Mouse (Mus musculus) heart, embryonic 16.5 days (tissue): ENCODE measurements at regions not wholly inside any gene's neighbourhood (a gene's known extent, or its start where the extent isn't known, plus 50 kb on each side); places are given as distances from the start of the nearest gene placed in this dataset.

ENCODE experiments used
- ATAC-seq: fragments of 200-750 bp; cut with Nextera tagmentation; replicated peaks from 2 replicates; pipeline ENCODE4 v1.8.0; 2017; ENCODE audit warnings: moderate number of reproducible peaks; ENCODE audit not compliant: insufficient read depth, low FRiP score; ENCODE audit errors: extremely low read depth
- H3K27ac ChIP-seq: fragments of 300-500 bp; sonication (generic); 2 replicates; pipeline ENCODE4 v1.5.1; 2014; ENCODE audit warnings: mild to moderate bottlenecking, low read length, control low read depth, moderate library complexity
- H3K27me3 ChIP-seq: fragments of 300-500 bp; sonication (generic); 2 replicates; pipeline ENCODE4 v1.6.1; 2014; ENCODE audit warnings: low read length, mixed read lengths; ENCODE audit not compliant: control insufficient read depth, insufficient read depth
- H3K36me3 ChIP-seq: fragments of 300-500 bp; sonication (generic); 2 replicates; pipeline ENCODE4 v1.6.1; 2014; ENCODE audit not compliant: control insufficient read depth, insufficient read depth
- H3K4me1 ChIP-seq: fragments of 300-500 bp; sonication (generic); 2 replicates; pipeline ENCODE4 v1.6.1; 2014; ENCODE audit warnings: low read length, mixed read lengths; ENCODE audit not compliant: control insufficient read depth, insufficient read depth
- H3K4me2 ChIP-seq: fragments of 300-500 bp; sonication (generic); 2 replicates; pipeline ENCODE4 v1.6.1; 2014; ENCODE audit warnings: low read depth, mild to moderate bottlenecking, control low read depth, low read length
- H3K4me3 ChIP-seq: fragments of 300-500 bp; sonication (generic); 2 replicates; pipeline ENCODE4 v1.5.1; 2014; ENCODE audit warnings: mild to moderate bottlenecking, control low read depth, low read length
- H3K9ac ChIP-seq: fragments of 300-500 bp; sonication (generic); 2 replicates; pipeline ENCODE4 v1.6.1; 2014; ENCODE audit warnings: low read length, control low read depth
- H3K9me3 ChIP-seq: fragments of 300-500 bp; sonication (generic); replicated peaks from 2 replicates; pipeline ENCODE4 v1.6.1; 2016; ENCODE audit warnings: low read length; ENCODE audit not compliant: control insufficient read depth
- WGBS: fragments of 180-500 bp; shearing (Covaris S2); extraction: QIAGEN DNeasy Blood & Tissue Kit; methylation state at CpG from one replicate; pipeline ENCODE4 v1.1.7; 2014; 5-methylcytosine and 5-hydroxymethylcytosine counted together

- H3K4me3 ChIP-seq, result no peak overlapping the region
- no peak overlapping the region for H3K9ac ChIP-seq
- no peaks in the 10 kb centered on the region for H3K27me3 ChIP-seq
- no peaks in the 10 kb centered on the region for H3K9me3 ChIP-seq
- WGBS, result 80% methylated on average over 3 of the region's 3 CpGs
- no peaks in the 10 kb centered on the region for H3K36me3 ChIP-seq
- H3K4me2 ChIP-seq, result no peak overlapping the region
- H3K27ac ChIP-seq, result no peak overlapping the region
- H3K4me1 ChIP-seq, result peaks cover 6% of the 10 kb centered on the region
- no peak for ATAC-seq
Observed at GRCm38 (mm10) chr9:41402942-41403341, 241.4 kb upstream of the Ubash3b start.

- Histone ChIP-seq H3K4me3 (no peak overlapping the region), H3K9me3 (no peaks in the 10 kb centered on the region), H3K4me2 (no peak overlapping the region), H3K9ac (no peak overlapping the region), H3K27me3 (no peaks in the 10 kb centered on the region), H3K36me3 (no peaks in the 10 kb centered on the region), H3K27ac (no peak overlapping the region), H3K4me1 (no peaks in the 10 kb centered on the region)
- WGBS, result 82% methylated on average over 6 of the region's 6 CpGs
- ATAC-seq, result no peak
Observed at GRCm38 (mm10) chr9:41400950-41401349, 239.5 kb upstream of the Ubash3b start.

DNA sequence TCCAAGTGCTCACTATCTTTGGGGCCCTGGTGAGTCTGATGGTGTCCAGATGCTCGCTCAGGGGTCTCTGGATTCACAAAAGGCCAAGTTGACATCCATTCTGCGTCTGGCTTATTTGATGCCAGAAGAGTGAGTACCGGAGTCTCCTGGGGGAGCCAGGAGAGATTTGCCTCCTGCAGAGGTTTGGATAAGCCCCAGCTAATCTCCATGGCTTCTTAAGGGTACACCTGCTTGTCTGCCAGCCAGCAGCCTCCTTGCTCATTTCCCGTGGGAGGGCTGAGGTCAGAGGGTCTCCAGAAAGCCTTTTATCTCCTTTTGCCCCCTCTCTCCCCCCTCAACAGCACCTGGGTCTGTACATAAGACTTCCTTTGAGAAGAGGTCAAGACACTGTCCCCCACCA lies 234.0 kb upstream of the Ubash3b start:
- Histone ChIP-seq H3K9me3 (no peaks in the 10 kb centered on the region), H3K4me3 (no peak overlapping the region), H3K4me1 (no peaks in the 10 kb centered on the region), H3K4me2 (no peak overlapping the region), H3K27ac (no peak overlapping the region), H3K27me3 (no peaks in the 10 kb centered on the region), H3K36me3 (no peaks in the 10 kb centered on the region), H3K9ac (no peak overlapping the region)
- no peak for ATAC-seq
- WGBS, result 35% methylated on average over 4 of the region's 4 CpGs

- H3K27ac ChIP-seq, result no peak overlapping the region
- no peak for ATAC-seq
- H3K27me3 ChIP-seq, result no peaks in the 10 kb centered on the region
- no peak overlapping the region for H3K4me3 ChIP-seq
- 61% methylated on average over 6 of the region's 6 CpGs for WGBS
- no peaks in the 10 kb centered on the region for H3K9me3 ChIP-seq
- no peaks in the 10 kb centered on the region for H3K4me1 ChIP-seq
- no peak overlapping the region for H3K9ac ChIP-seq
- H3K36me3 ChIP-seq, result no peaks in the 10 kb centered on the region
- H3K4me2 ChIP-seq, result no peak overlapping the region
Observed at GRCm38 (mm10) chr9:41391591-41392320, 230.3 kb upstream of the Ubash3b start.

DNA sequence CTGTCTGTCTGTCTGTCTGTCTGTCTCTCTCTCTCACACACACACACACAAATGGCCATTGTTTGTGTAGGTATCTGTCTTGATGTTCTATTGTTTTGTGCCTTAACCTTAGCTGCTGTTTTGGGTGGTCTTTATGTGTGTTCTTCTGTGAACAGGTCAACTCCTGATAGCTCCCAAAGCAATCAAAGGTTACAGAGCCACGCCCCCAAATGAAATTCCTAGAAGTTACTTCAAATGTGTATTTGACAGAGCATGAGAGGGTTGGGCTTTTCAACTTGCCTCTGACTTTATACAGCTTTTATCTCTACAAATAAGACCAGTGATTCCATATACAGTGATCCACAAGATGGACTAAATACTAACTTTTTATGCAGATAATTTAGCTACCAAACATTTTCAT lies 217.8 kb upstream of the Ubash3b start:
- Histone ChIP-seq H3K27me3 (no peaks in the 10 kb centered on the region), H3K4me1 (peaks cover 16% of the 10 kb centered on the region), H3K4me3 (no peak overlapping the region), H3K4me2 (no peak overlapping the region), H3K9ac (no peak overlapping the region), H3K27ac (no peak overlapping the region), H3K9me3 (no peaks in the 10 kb centered on the region), H3K36me3 (no peaks in the 10 kb centered on the region)
- WGBS, result 88% methylated on average over 1 of the region's 1 CpGs
- ATAC-seq, result no peak

GRCm38 (mm10) chr9:41378627-41379231 lies 217.2 kb upstream of the Ubash3b start:
- Histone ChIP-seq H3K9ac (no peak overlapping the region), H3K4me2 (no peak overlapping the region), H3K27me3 (no peaks in the 10 kb centered on the region), H3K4me1 (peaks cover 16% of the 10 kb centered on the region), H3K27ac (no peak overlapping the region), H3K9me3 (no peaks in the 10 kb centered on the region), H3K36me3 (no peaks in the 10 kb centered on the region), H3K4me3 (no peak overlapping the region)
- no peak for ATAC-seq
- 76% methylated on average over 10 of the region's 10 CpGs for WGBS

- Histone ChIP-seq H3K4me1 (peaks cover 16% of the 10 kb centered on the region), H3K9ac (no peak overlapping the region), H3K36me3 (no peaks in the 10 kb centered on the region), H3K27me3 (no peaks in the 10 kb centered on the region), H3K9me3 (no peaks in the 10 kb centered on the region), H3K4me2 (peak overlapping the region; percentile 43), H3K27ac (0 out of 2 replicates have a peak overlapping the region, but pooled peaks have one; percentile 48), H3K4me3 (no peak overlapping the region)
- 0 out of 2 replicates have a peak, but pooled peaks have one; percentile 5 for ATAC-seq
- 58% methylated on average over 18 of the region's 18 CpGs for WGBS
Observed at GRCm38 (mm10) chr9:41377701-41378626, 216.5 kb upstream of the Ubash3b start.

DNA sequence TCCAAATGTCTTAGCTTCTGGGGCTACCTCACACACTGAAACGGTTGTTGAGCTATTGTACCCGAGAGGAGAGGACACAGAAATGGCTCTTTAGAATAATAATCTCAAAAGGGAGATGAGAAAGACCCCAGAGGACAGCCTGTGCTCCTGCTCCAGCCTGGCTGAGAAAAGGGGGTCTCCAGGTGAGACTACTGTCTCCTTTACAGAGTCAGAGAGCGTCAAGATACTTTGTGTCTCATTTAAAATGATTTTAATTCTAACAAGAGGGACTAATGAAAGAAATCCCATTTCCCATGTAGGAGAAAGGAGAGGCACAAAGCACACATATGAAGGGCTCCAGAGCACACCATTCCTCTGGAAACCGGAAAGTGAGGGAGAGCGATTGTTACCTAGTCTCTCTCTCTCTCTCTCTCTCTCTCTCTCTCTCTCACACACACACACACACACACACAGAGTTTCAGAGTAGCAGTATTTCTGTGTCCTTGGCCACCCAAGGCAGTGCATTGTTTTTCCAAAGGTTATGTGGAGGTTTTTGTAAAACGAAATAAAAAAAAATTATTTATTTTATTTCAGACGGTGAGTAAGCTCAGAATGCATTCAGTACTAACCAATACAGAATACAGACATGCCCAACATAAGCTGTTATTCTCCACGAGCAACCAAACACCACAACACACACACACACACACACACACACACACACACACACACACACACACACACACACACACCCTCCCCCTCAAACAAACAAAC lies 215.6 kb upstream of the Ubash3b start:
- Histone ChIP-seq H3K4me2 (peak overlapping the region; percentile 58), H3K4me3 (peak overlapping the region; percentile 41), H3K9ac (peak overlapping the region; percentile 67)

More for the DNA sequence above, 215.6 kb upstream of the Ubash3b start:
- WGBS, result 51% methylated on average over 8 of the region's 8 CpGs
- H3K36me3 ChIP-seq, result no peaks in the 10 kb centered on the region
- no peaks in the 10 kb centered on the region for H3K27me3 ChIP-seq
- H3K9me3 ChIP-seq, result no peaks in the 10 kb centered on the region
- H3K27ac ChIP-seq, result peak overlapping the region; percentile 83; the same call in 1 of the 2 replicates
- ATAC-seq, result no peak
- H3K4me1 ChIP-seq, result peaks cover 16% of the 10 kb centered on the region
